Mouse (Mus musculus) embryo, embryonic 10 days (tissue): ENCODE results near the gene Asphd1.
A peak's percentile ranks its signal among the peaks of the same experiment; 100 is the strongest.
"Not testable (repeated sequence)": the region's sequence is repeated elsewhere in the genome, so short reads cannot be mapped to it uniquely, and the experiment has no call there.

Source experiments
- DNase-seq: peaks from one replicate; pipeline ENCODE4 v3.0.0-alpha.2; 2015; ENCODE audit warnings: low spot score

Gene Asphd1

GRCm38 (mm10) chr7:126950647-126951615, 1.5 kb upstream of the Asphd1 start:
- no peak for DNase-seq

GRCm38 (mm10) chr7:126949793-126950646, 638 bp upstream of the Asphd1 start, which contains the start of gene Sez6l2:
Sez6l2 (plus strand) TSS chr7:126950563.
- peak; percentile 97 for DNase-seq

- DNase-seq, result no peak
These were observed 756 bp downstream of the Asphd1 start for GRCm38 (mm10) chr7:126948626-126949025.

- peak; percentile 68 for DNase-seq
These were observed 2.9 kb downstream of the Asphd1 start for GRCm38 (mm10) chr7:126946530-126946929.

GRCm38 (mm10) chr7:126941801-126942200, 7.6 kb downstream of the Asphd1 start:
- DNase-seq, result no peak

GRCm38 (mm10) chr7:126941171-126941570, 8.2 kb downstream of the Asphd1 start:
- no peak for DNase-seq

- no peak for DNase-seq
These were observed 16.7 kb downstream of the Asphd1 start for GRCm38 (mm10) chr7:126932652-126933051.

- peak; percentile 58 for DNase-seq
These were observed 20.3 kb downstream of the Asphd1 start for GRCm38 (mm10) chr7:126929046-126929445.

- DNase-seq, result peak; percentile 90
These were observed 20.9 kb downstream of the Asphd1 start, which contains the start of gene Kctd13 for GRCm38 (mm10) chr7:126928384-126929037. Kctd13 (plus strand) TSS chr7:126928879.

GRCm38 (mm10) chr7:126926299-126926698, 23.1 kb downstream of the Asphd1 start:
- no peak for DNase-seq

GRCm38 (mm10) chr7:126923999-126924398, 25.4 kb downstream of the Asphd1 start:
- DNase-seq, result peak; percentile 42

- DNase-seq, result peak; percentile 51
These were observed 26.7 kb downstream of the Asphd1 start, which contains the start of gene Tmem219 for GRCm38 (mm10) chr7:126922624-126923060. Tmem219 (minus strand) TSS chr7:126922917.

- DNase-seq, result no peak
These were observed 27.8 kb downstream of the Asphd1 start for GRCm38 (mm10) chr7:126921563-126921962.

GRCm38 (mm10) chr7:126919973-126920372, 29.4 kb downstream of the Asphd1 start:
- DNase-seq, result no peak

- DNase-seq, result peak; percentile 26
These were observed 31.0 kb downstream of the Asphd1 start for GRCm38 (mm10) chr7:126918356-126918755.

GRCm38 (mm10) chr7:126914844-126915243, 34.5 kb downstream of the Asphd1 start:
- DNase-seq, result no peak

- no peak for DNase-seq
These were observed 43.8 kb downstream of the Asphd1 start for GRCm38 (mm10) chr7:126905590-126905989.

- DNase-seq, result not testable (repeated sequence)
These were observed 49.6 kb downstream of the Asphd1 start for GRCm38 (mm10) chr7:126899781-126900180.

- peak; percentile 96 for DNase-seq
These were observed 51.0 kb downstream of the Asphd1 start for GRCm38 (mm10) chr7:126898102-126898990.

- no peak for DNase-seq
These were observed 51.8 kb downstream of the Asphd1 start for GRCm38 (mm10) chr7:126897390-126898101.
